Mouse (Mus musculus) megakaryocyte progenitor cell, adult 5-6 weeks (primary cell): Measurements from ENCODE around the gene Nop53. TPM values are rescaled to one million over a fixed set of nuclear protein-coding genes. Genes with fewer than 3 reads are reported as not detected.

Experiments
- ATAC-seq: replicated peaks from 2 replicates; pipeline ENCODE4 v1.8.0; 2016; ENCODE audit warnings: mild to moderate bottlenecking, moderate TSS enrichment, inconsistent platforms; ENCODE audit not compliant: poor library complexity
- total RNA-seq, 2 experiments: library from RNA; stranded (forward) in 1 of 2; stranded (reverse) in 1 of 2; fragments of 157-497, 149-512 nt in 1 of 2; fragments of 200-1000 nt in 1 of 2; gene quantifications; 2 replicates each; pipeline versions ENCODE4 v1.2.3 to v1.2.4; 2015 to 2017

Nop53 gene
- total RNA-seq (2015): 64.0 and 65.0 TPM in 2 replicates
- 230 and 286 TPM in 2 replicates for total RNA-seq (2017)

GRCm38 (mm10) chr7:15945721-15946536 is at the start of gene Nop53:
Nop53 (minus strand) TSS chr7:15946074.
- ATAC-seq: peak; percentile 75

GRCm38 (mm10) chr7:15993789-15994188 is 47.9 kb upstream of the Nop53 start:
- no peak for ATAC-seq

GRCm38 (mm10) chr7:15993152-15993551 is 47.3 kb upstream of the Nop53 start:
- no peak for ATAC-seq

- ATAC-seq: no peak
Measured at GRCm38 (mm10) chr7:15991764-15992163, 45.9 kb upstream of the Nop53 start.

GRCm38 (mm10) chr7:15987661-15988356 is 41.9 kb upstream of the Nop53 start:
- 0 out of 2 replicates have a peak, but pooled peaks have one; percentile 9 for ATAC-seq

GRCm38 (mm10) chr7:15982729-15983407 is 37.0 kb upstream of the Nop53 start:
- ATAC-seq: peak; percentile 81

- ATAC-seq: no peak
Measured at GRCm38 (mm10) chr7:15981538-15981937, 35.7 kb upstream of the Nop53 start.

- ATAC-seq: no peak
Measured at GRCm38 (mm10) chr7:15980246-15980645, 34.4 kb upstream of the Nop53 start.

GRCm38 (mm10) chr7:15975904-15976303 is 30.0 kb upstream of the Nop53 start:
- ATAC-seq: peak; percentile 82

- ATAC-seq: no peak
Measured at GRCm38 (mm10) chr7:15975451-15975850, 29.6 kb upstream of the Nop53 start.

GRCm38 (mm10) chr7:15974712-15975111 is 28.8 kb upstream of the Nop53 start:
- peak; percentile 67 for ATAC-seq

GRCm38 (mm10) chr7:15972247-15972646 is 26.4 kb upstream of the Nop53 start:
- no peak for ATAC-seq

GRCm38 (mm10) chr7:15969674-15970073 is 23.8 kb upstream of the Nop53 start:
- ATAC-seq: peak; percentile 27; the same call in 1 of the 2 replicates

GRCm38 (mm10) chr7:15968322-15968721 is 22.4 kb upstream of the Nop53 start:
- ATAC-seq: no peak

GRCm38 (mm10) chr7:15967312-15967711 is 21.4 kb upstream of the Nop53 start, which contains the start of gene Ehd2:
Ehd2 (minus strand) TSS chr7:15967567.
- peak; percentile 86 for ATAC-seq

- ATAC-seq: no peak
Measured at GRCm38 (mm10) chr7:15966489-15966888, 20.6 kb upstream of the Nop53 start.

GRCm38 (mm10) chr7:15963798-15964652 is 18.2 kb upstream of the Nop53 start:
- no peak for ATAC-seq

GRCm38 (mm10) chr7:15962311-15963288 is 16.7 kb upstream of the Nop53 start:
- peak; percentile 51; the same call in 1 of the 2 replicates for ATAC-seq

GRCm38 (mm10) chr7:15961798-15962197 is 15.9 kb upstream of the Nop53 start:
- no peak for ATAC-seq
